Mouse (Mus musculus): ENCODE measurements around the gene Smoc1. TPM values are rescaled to one million over a fixed set of nuclear protein-coding genes. Genes with fewer than 3 reads are reported as not detected.

The Smoc1 gene
- polyA plus RNA-seq, 1 experiment from 2014 or later = 12.8 TPM

DNA sequence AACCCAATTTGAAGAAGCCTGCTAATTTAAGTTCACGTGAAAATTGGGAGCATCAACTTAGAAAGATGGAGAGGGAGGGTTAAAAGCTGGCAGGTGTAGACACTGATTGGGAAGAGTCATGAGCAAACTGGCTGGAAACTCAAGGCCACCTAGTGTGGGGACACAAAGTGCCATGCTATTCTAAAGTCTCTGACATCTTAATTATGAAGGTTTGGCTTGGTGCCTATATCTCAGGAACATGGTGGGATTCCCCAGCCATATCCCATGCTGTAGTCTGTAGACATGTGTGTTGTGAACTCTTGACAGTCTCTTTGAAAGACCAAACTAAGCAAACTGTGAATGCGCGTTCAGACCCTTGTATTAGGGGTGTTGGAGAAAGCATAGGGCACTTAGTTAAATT is 32.0 kb downstream of the Smoc1 start:
- WGBS = 81% methylated on average over 3 of the region's 3 CpGs
- H3K27me3 ChIP-seq (replicated peaks; ENCODE audit: control insufficient read depth, insufficient read depth, low read length) = no peaks in the 10 kb centered on the region
- no peaks in the 10 kb centered on the region for H3K9me3 ChIP-seq (ENCODE audit: control insufficient read depth, low read length)
- no peak for ATAC-seq
- no peak overlapping the region for H3K4me2 ChIP-seq (ENCODE audit: low read length)
- H3K27ac ChIP-seq (ENCODE audit: low read length) = no peak overlapping the region
- H3K4me3 ChIP-seq (replicated peaks; ENCODE audit: low read length) = no peak overlapping the region
- H3K4me1 ChIP-seq (replicated peaks; ENCODE audit: control insufficient read depth, insufficient read depth, low read length) = 0 out of 2 replicates have a peak, but pooled peaks cover 3% of the 10 kb centered on the region
- H3K36me3 ChIP-seq (ENCODE audit: control insufficient read depth, insufficient read depth) = no peaks in the 10 kb centered on the region
- H3K9ac ChIP-seq (replicated peaks; ENCODE audit: low read depth, low read length) = no peak overlapping the region

DNA sequence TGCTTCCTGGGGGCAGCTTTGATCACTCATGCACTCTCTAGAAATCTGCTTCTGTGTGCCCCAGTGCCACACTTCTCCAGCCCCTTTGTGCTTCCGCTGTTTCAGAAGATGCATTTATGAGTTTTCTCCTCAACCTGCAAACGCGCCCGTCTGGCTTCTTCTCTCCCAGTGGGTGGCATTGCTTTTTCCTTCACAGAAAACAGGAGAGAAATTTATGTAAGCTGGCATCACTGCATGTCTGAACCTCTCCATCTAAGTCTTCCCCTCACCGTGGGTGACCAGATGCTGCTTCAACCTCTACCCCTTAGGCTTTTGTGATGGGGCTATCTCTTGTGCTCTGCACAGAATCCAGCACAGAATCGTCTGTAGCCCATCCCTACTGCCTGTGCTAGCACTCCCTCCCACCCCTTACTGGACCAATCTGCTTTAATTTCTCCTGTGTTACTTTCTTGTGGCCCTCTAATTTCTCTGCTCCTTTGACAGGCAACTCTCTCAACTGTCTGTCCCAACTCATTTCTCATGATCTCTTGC is 35.3 kb downstream of the Smoc1 start:
- ATAC-seq = no peak
- Histone ChIP-seq H3K36me3 (ENCODE audit: control insufficient read depth, insufficient read depth) (no peaks in the 10 kb centered on the region), H3K27me3 (replicated peaks; ENCODE audit: control insufficient read depth, insufficient read depth, low read length) (no peaks in the 10 kb centered on the region), H3K4me3 (replicated peaks; ENCODE audit: low read length) (no peak overlapping the region), H3K9ac (replicated peaks; ENCODE audit: low read depth, low read length) (no peak overlapping the region), H3K4me2 (ENCODE audit: low read length) (no peak overlapping the region), H3K9me3 (ENCODE audit: control insufficient read depth, low read length) (no peaks in the 10 kb centered on the region), H3K27ac (ENCODE audit: low read length) (no peak overlapping the region), H3K4me1 (replicated peaks; ENCODE audit: control insufficient read depth, insufficient read depth, low read length) (no peaks in the 10 kb centered on the region)
- WGBS = 72% methylated on average over 6 of the region's 6 CpGs

DNA sequence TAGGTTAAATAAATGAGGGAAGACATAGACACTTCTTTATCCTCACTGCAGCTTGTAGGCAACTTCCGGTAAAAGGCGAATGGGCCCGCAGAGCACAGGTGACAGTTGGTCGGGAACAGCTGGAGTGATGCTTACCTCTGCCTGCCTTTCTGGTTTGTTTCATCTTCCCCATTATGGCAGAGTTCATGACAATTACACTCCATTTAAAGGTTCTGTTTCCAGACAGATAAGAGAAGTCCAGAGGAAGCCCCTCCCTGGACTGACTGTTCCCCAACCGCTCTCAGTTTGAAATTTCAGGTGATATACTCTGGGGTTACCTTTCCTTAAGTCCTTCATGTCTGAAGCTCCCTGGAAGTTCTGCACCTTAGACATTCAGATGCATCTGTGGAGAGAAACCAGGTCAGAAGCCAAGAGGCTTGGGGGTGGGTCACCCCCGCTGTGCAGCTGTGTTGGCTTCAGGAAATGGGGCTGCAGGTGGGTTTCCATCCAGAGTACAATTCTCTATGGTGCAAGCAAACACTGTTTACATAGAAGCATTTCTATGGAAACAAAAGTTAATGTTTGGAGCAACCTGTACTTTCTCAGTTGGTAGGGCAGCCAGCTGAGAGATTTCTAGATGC is 36.8 kb downstream of the Smoc1 start:
- H3K4me3 ChIP-seq (replicated peaks; ENCODE audit: low read length) = no peak overlapping the region
- no peak for ATAC-seq
- H3K27me3 ChIP-seq (replicated peaks; ENCODE audit: control insufficient read depth, insufficient read depth, low read length) = no peaks in the 10 kb centered on the region
- H3K36me3 ChIP-seq (ENCODE audit: control insufficient read depth, insufficient read depth) = no peaks in the 10 kb centered on the region
- no peaks in the 10 kb centered on the region for H3K4me1 ChIP-seq (replicated peaks; ENCODE audit: control insufficient read depth, insufficient read depth, low read length)
- H3K27ac ChIP-seq (ENCODE audit: low read length) = no peak overlapping the region
- H3K9ac ChIP-seq (replicated peaks; ENCODE audit: low read depth, low read length) = no peak overlapping the region
- no peak overlapping the region for H3K4me2 ChIP-seq (ENCODE audit: low read length)
- 90% methylated on average over 6 of the region's 6 CpGs for WGBS
- no peaks in the 10 kb centered on the region for H3K9me3 ChIP-seq (ENCODE audit: control insufficient read depth, low read length)

DNA sequence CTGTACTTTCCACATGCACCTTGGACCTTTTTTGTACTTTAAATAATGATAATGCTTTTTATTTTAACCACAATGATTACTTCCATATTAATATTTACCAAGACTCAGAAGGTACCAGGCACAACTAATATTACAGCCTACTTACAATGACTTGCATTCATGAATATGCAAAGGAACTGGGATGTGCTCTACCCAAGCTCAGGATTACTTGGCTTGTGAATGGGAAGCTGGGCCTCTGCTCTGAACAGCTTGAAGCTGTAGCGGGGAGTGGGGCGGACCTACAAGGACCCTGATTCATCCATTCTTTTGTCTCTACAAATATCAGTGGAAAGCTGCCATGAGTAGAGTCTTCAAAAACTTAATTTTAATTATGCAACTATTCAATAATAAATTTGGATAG is 47.5 kb downstream of the Smoc1 start:
- H3K4me3 ChIP-seq (replicated peaks; ENCODE audit: low read length) = no peak overlapping the region
- no peak overlapping the region for H3K9ac ChIP-seq (replicated peaks; ENCODE audit: low read depth, low read length)
- 30% methylated on average over 2 of the region's 2 CpGs for WGBS
- H3K4me2 ChIP-seq (ENCODE audit: low read length) = no peak overlapping the region
- no peak; the same call in 1 of the 2 replicates for ATAC-seq
- no peaks in the 10 kb centered on the region for H3K27me3 ChIP-seq (replicated peaks; ENCODE audit: control insufficient read depth, insufficient read depth, low read length)
- H3K9me3 ChIP-seq (ENCODE audit: control insufficient read depth, low read length) = peaks cover 3% of the 10 kb centered on the region; the same call in 1 of the 2 replicates
- no peak overlapping the region for H3K27ac ChIP-seq (ENCODE audit: low read length)
- no peaks in the 10 kb centered on the region for H3K4me1 ChIP-seq (replicated peaks; ENCODE audit: control insufficient read depth, insufficient read depth, low read length)
- no peaks in the 10 kb centered on the region for H3K36me3 ChIP-seq (ENCODE audit: control insufficient read depth, insufficient read depth)

DNA sequence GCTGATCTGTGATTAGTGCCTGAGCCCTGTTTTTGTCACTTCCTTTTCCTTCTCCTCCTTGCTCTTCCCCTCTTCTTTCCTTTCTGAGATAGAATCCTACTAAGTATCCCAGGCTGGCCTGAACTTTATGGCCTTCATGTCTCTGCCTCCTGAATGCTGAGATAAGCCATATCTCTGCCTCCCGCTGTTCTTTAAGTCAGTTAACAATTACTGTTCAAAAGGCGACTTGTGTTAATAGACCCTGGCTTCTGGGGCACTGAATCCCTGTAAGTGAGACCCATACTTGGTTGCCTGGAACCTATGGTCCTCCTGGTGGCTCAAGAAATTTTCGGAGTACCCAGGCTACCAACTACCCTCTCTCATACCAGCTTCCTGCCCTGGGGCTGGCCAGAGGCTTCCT is 48.3 kb downstream of the Smoc1 start:
- 83% methylated on average over 3 of the region's 3 CpGs for WGBS
- no peak for ATAC-seq
- no peak overlapping the region for H3K27ac ChIP-seq (ENCODE audit: low read length)
- no peak overlapping the region for H3K4me3 ChIP-seq (replicated peaks; ENCODE audit: low read length)
- H3K27me3 ChIP-seq (replicated peaks; ENCODE audit: control insufficient read depth, insufficient read depth, low read length) = no peaks in the 10 kb centered on the region
- H3K4me2 ChIP-seq (ENCODE audit: low read length) = no peak overlapping the region
- peaks cover 5% of the 10 kb centered on the region; the same call in 1 of the 2 replicates for H3K9me3 ChIP-seq (ENCODE audit: control insufficient read depth, low read length)
- H3K4me1 ChIP-seq (replicated peaks; ENCODE audit: control insufficient read depth, insufficient read depth, low read length) = no peaks in the 10 kb centered on the region
- no peak overlapping the region for H3K9ac ChIP-seq (replicated peaks; ENCODE audit: low read depth, low read length)
- H3K36me3 ChIP-seq (ENCODE audit: control insufficient read depth, insufficient read depth) = no peaks in the 10 kb centered on the region

DNA sequence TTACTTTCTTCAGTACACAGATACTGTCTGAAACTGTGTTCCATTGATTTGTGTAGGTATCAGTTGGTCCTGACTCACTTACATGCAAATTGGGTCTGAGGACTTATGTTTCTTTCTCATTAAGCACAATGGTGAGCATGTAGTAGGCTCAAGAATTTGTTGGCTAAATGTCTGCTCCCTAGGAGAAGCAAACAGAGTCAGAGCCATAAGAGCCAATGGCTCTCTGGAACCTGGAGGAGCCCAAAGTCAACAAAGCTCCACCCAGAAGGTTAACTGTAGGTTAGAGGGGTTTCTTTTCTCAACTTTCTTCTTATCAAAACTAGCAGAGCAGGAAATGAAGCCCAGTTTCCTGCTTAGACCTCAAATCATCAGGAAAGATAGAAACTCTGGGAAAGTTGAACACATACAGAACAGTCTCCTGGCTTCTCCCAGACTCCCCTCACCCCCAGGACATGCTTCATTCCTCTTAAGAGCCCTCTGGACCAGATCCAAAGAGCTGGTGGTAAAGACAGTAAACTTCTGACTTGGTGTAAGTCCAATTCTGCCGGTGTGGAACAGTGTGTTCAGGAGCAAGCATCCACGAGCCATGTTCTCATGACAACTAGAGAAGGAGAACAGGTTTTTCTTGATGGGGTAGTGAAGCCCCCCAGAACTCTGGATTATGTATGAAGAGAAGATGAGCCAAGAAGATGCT is 51.5 kb downstream of the Smoc1 start:
- no peak for ATAC-seq
- no peak overlapping the region for H3K27ac ChIP-seq (ENCODE audit: low read length)
- no peaks in the 10 kb centered on the region for H3K36me3 ChIP-seq (ENCODE audit: control insufficient read depth, insufficient read depth)
- WGBS = 91% methylated on average over 2 of the region's 2 CpGs
- no peaks in the 10 kb centered on the region for H3K4me1 ChIP-seq (replicated peaks; ENCODE audit: control insufficient read depth, insufficient read depth, low read length)
- no peak overlapping the region for H3K4me3 ChIP-seq (replicated peaks; ENCODE audit: low read length)
- peaks cover 5% of the 10 kb centered on the region; the same call in 1 of the 2 replicates for H3K9me3 ChIP-seq (ENCODE audit: control insufficient read depth, low read length)
- no peak overlapping the region for H3K9ac ChIP-seq (replicated peaks; ENCODE audit: low read depth, low read length)
- H3K27me3 ChIP-seq (replicated peaks; ENCODE audit: control insufficient read depth, insufficient read depth, low read length) = no peaks in the 10 kb centered on the region
- H3K4me2 ChIP-seq (ENCODE audit: low read length) = no peak overlapping the region

DNA sequence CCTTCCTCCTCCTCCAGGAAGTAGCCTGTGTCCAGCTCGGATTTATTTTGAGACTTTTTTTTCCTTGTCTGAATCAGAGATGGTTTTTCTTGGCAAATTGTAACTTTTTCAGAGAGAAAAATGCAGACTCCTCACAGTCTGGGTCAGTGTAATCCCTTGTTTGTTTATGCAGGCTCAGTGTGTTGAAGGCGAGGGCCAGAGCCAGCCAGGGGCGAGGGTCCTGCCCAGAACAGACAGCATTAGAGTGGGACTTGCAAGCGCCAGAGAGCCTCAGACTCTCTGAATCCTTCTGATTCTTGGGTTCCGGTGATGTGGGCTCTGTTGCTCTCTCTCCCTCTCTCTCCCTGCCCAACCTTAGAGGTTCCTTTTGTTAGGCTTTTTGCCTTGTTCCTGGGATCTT is 53.7 kb downstream of the Smoc1 start:
- Histone ChIP-seq H3K36me3 (ENCODE audit: control insufficient read depth, insufficient read depth) (no peaks in the 10 kb centered on the region), H3K4me3 (replicated peaks; ENCODE audit: low read length) (no peak overlapping the region), H3K4me1 (replicated peaks; ENCODE audit: control insufficient read depth, insufficient read depth, low read length) (peaks cover 5% of the 10 kb centered on the region), H3K27ac (ENCODE audit: low read length) (no peak overlapping the region), H3K9ac (replicated peaks; ENCODE audit: low read depth, low read length) (no peak overlapping the region), H3K4me2 (ENCODE audit: low read length) (no peak overlapping the region), H3K27me3 (replicated peaks; ENCODE audit: control insufficient read depth, insufficient read depth, low read length) (no peaks in the 10 kb centered on the region), H3K9me3 (ENCODE audit: control insufficient read depth, low read length) (peaks cover 5% of the 10 kb centered on the region; the same call in 1 of the 2 replicates)
- 75% methylated on average over 5 of the region's 5 CpGs for WGBS
- ATAC-seq = no peak

DNA sequence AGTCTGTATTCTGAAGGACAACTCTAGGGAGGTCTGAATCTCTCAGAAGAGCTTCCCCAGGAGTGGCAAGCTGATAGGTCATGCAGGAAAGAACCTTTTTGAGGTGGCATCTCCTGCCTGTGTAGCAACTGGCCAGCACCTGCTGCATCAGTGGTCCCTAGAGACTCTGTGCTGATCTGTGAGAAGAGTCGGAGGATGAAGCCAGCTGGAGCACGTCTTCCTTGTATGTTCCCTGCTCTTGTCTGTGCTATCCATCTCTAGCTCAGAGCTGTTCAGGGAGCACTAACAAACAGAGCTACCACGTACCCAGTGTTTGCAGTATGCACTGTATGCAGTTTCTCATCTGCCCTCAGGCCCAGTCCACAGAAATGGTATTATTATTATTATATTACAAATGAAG is 54.4 kb downstream of the Smoc1 start:
- H3K9me3 ChIP-seq (ENCODE audit: control insufficient read depth, low read length) = peaks cover 5% of the 10 kb centered on the region; the same call in 1 of the 2 replicates
- 86% methylated on average over 3 of the region's 3 CpGs for WGBS
- H3K4me2 ChIP-seq (ENCODE audit: low read length) = no peak overlapping the region
- no peak for ATAC-seq
- H3K4me1 ChIP-seq (replicated peaks; ENCODE audit: control insufficient read depth, insufficient read depth, low read length) = peaks cover 7% of the 10 kb centered on the region
- no peaks in the 10 kb centered on the region for H3K27me3 ChIP-seq (replicated peaks; ENCODE audit: control insufficient read depth, insufficient read depth, low read length)
- H3K36me3 ChIP-seq (ENCODE audit: control insufficient read depth, insufficient read depth) = no peaks in the 10 kb centered on the region
- H3K27ac ChIP-seq (ENCODE audit: low read length) = no peak overlapping the region
- no peak overlapping the region for H3K9ac ChIP-seq (replicated peaks; ENCODE audit: low read depth, low read length)
- no peak overlapping the region for H3K4me3 ChIP-seq (replicated peaks; ENCODE audit: low read length)

DNA sequence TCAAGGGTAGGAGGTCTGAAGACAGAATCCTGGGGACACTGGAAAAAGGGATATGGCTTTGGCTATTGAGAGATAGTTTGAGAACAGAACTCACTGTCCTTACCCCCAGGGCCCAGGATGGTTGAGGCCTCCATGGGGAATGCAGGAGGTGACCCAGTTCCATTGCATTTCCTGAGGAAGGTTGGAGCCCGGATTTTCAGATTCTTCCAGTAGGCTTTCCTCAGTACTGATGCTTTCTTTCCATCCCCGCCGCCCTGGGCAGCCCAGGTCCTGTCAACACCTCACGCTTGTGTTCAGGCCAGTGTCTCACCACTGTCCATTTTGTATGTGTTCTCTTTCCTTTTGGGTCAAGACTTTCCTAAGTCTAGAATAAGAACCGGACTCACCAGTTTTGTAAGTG is 56.5 kb downstream of the Smoc1 start:
- 93% methylated on average over 5 of the region's 5 CpGs for WGBS
- no peak overlapping the region for H3K27ac ChIP-seq (ENCODE audit: low read length)
- no peak overlapping the region for H3K9ac ChIP-seq (replicated peaks; ENCODE audit: low read depth, low read length)
- no peak for ATAC-seq
- no peak overlapping the region for H3K4me3 ChIP-seq (replicated peaks; ENCODE audit: low read length)
- H3K9me3 ChIP-seq (ENCODE audit: control insufficient read depth, low read length) = peaks cover 5% of the 10 kb centered on the region; the same call in 1 of the 2 replicates
- H3K4me1 ChIP-seq (replicated peaks; ENCODE audit: control insufficient read depth, insufficient read depth, low read length) = peaks cover 10% of the 10 kb centered on the region
- H3K27me3 ChIP-seq (replicated peaks; ENCODE audit: control insufficient read depth, insufficient read depth, low read length) = no peaks in the 10 kb centered on the region
- H3K4me2 ChIP-seq (ENCODE audit: low read length) = no peak overlapping the region
- no peaks in the 10 kb centered on the region for H3K36me3 ChIP-seq (ENCODE audit: control insufficient read depth, insufficient read depth)

Measured in forebrain, embryonic 16.5 days (tissue).